Mouse (Mus musculus) heart, postnatal 0 days (tissue): Measurements from ENCODE around the gene Gabarap.

Source experiments
- CTCF ChIP-seq: IDR thresholded peaks from 2 replicates; pipeline ENCODE4 v1.5.1; 2016; ENCODE audit warnings: antibody characterized with exemption, control low read depth, low read depth
- EP300 ChIP-seq: IDR thresholded peaks from 2 replicates; pipeline ENCODE4 v1.6.1; 2016; ENCODE audit warnings: antibody characterized with exemption, low read depth

DNA sequence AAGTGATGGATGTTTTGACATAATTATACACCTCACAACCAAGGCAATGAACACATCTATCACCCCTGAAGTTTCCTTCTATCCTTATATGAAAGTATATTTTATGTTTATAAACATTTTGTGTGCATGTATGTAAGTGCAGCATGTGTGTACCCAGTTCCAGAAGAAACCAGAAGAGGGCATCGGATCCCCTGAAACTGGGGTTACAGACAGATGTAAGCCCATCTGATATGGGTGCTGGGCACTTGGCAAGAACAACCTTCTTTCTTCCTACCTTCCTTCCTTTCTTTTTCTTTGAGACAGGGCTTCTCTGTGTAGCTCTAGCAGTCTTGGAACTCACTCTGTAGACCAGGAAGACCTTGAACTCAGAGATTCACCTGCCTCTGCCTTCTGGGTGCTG, 34.7 kb upstream of the Gabarap start:
- no peak for TF ChIP-seq EP300
- no peak for TF ChIP-seq CTCF
